Mouse (Mus musculus): Measurements from ENCODE around the gene Fam120a. TPM values are rescaled to one million over a fixed set of nuclear protein-coding genes. Genes with fewer than 3 reads are reported as not detected.

Fam120a gene
- polyA plus RNA-seq, 1 experiment from 2014 or later, result 13.3 TPM

- peaks cover 47% of the 10 kb centered on the region for H3K36me3 ChIP-seq (replicated peaks; ENCODE audit: insufficient read depth, low read length)
These were observed 18.9 kb downstream of the Fam120a start for GRCm38 (mm10) chr13:48948951-48949350.

DNA sequence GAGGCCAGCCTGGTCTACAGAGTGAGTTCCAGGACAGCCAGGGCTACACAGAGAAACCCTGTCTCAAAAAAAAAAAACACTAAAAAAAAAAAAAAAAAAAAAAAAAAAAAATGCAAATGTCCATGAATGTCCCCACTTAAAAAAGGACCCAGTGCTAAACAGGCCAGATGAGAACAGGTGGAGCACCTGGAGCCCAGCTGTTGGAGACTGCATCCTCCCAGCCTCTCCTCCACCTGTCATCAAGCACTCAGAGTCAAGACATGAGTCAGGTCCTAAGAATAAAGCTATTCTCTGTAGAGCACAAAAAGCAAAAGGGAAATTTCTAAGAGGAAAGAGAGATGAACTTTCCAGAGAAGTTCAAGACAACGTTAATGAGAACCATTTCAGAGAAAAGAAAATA is 23.2 kb downstream of the Fam120a start:
- ATAC-seq (no peak), DNase-seq (no peak)
- H3K27me3 ChIP-seq (ENCODE audit: insufficient read depth, low read length), result no peaks in the 10 kb centered on the region
- H3K9ac ChIP-seq (replicated peaks), result no peak overlapping the region
- H3K27ac ChIP-seq (ENCODE audit: low read depth), result no peak overlapping the region
- H3K9me3 ChIP-seq (ENCODE audit: low read length), result no peaks in the 10 kb centered on the region
- TF ChIP-seq EP300 (IDR thresholded peaks at IDR 0.05; ENCODE audit: low read depth) (no peak), CTCF (IDR thresholded peaks at IDR 0.05; ENCODE audit: low read depth) (no peak)
- WGBS (ENCODE audit: insufficient replicate concordance), result 79% methylated on average over 1 of the region's 1 CpGs
- H3K36me3 ChIP-seq (replicated peaks; ENCODE audit: insufficient read depth, low read length), result peaks cover 65% of the 10 kb centered on the region
- H3K4me2 ChIP-seq (ENCODE audit: low read depth, low read length), result no peak overlapping the region
- H3K4me3 ChIP-seq (ENCODE audit: low read depth, low read length), result no peak overlapping the region
- peaks cover 6% of the 10 kb centered on the region for H3K4me1 ChIP-seq (ENCODE audit: insufficient read depth)

More at GRCm38 (mm10) chr13:48948951-48949350, 18.9 kb downstream of the Fam120a start:
- Histone ChIP-seq H3K4me3 (ENCODE audit: low read depth, low read length) (no peak overlapping the region), H3K9me3 (ENCODE audit: low read length) (no peaks in the 10 kb centered on the region), H3K4me1 (ENCODE audit: insufficient read depth) (peaks cover 2% of the 10 kb centered on the region; the same call in 1 of the 2 replicates), H3K9ac (replicated peaks) (no peak overlapping the region), H3K27ac (ENCODE audit: low read depth) (no peak overlapping the region), H3K27me3 (ENCODE audit: insufficient read depth, low read length) (no peaks in the 10 kb centered on the region), H3K4me2 (ENCODE audit: low read depth, low read length) (no peak overlapping the region)
- 85% methylated on average over 6 of the region's 6 CpGs for WGBS (ENCODE audit: insufficient replicate concordance)
- no peak for DNase-seq
- ATAC-seq, result no peak
- TF ChIP-seq CTCF (IDR thresholded peaks at IDR 0.05; ENCODE audit: low read depth), result no peak
- TF ChIP-seq EP300 (IDR thresholded peaks at IDR 0.05; ENCODE audit: low read depth), result no peak

GRCm38 (mm10) chr13:48942471-48942870 is 25.3 kb downstream of the Fam120a start:
- Histone ChIP-seq H3K27ac (ENCODE audit: low read depth) (no peak overlapping the region), H3K4me3 (ENCODE audit: low read depth, low read length) (no peak overlapping the region), H3K9ac (replicated peaks) (no peak overlapping the region), H3K36me3 (replicated peaks; ENCODE audit: insufficient read depth, low read length) (peaks cover 54% of the 10 kb centered on the region), H3K27me3 (ENCODE audit: insufficient read depth, low read length) (no peaks in the 10 kb centered on the region), H3K4me2 (ENCODE audit: low read depth, low read length) (no peak overlapping the region), H3K4me1 (ENCODE audit: insufficient read depth) (peaks cover 6% of the 10 kb centered on the region), H3K9me3 (ENCODE audit: low read length) (no peaks in the 10 kb centered on the region)
- TF ChIP-seq CTCF (IDR thresholded peaks at IDR 0.05; ENCODE audit: low read depth) (no peak), EP300 (IDR thresholded peaks at IDR 0.05; ENCODE audit: low read depth) (no peak)
- ATAC-seq (0 out of 2 replicates have a peak, but pooled peaks have one; percentile 23), DNase-seq (no peak)
- 75% methylated on average over 2 of the region's 2 CpGs for WGBS (ENCODE audit: insufficient replicate concordance)

- Histone ChIP-seq H3K4me1 (ENCODE audit: insufficient read depth) (peaks cover 6% of the 10 kb centered on the region), H3K4me2 (ENCODE audit: low read depth, low read length) (no peak overlapping the region), H3K27ac (ENCODE audit: low read depth) (no peak overlapping the region), H3K9me3 (ENCODE audit: low read length) (no peaks in the 10 kb centered on the region), H3K9ac (replicated peaks) (no peak overlapping the region), H3K36me3 (replicated peaks; ENCODE audit: insufficient read depth, low read length) (peaks cover 50% of the 10 kb centered on the region), H3K27me3 (ENCODE audit: insufficient read depth, low read length) (no peaks in the 10 kb centered on the region), H3K4me3 (ENCODE audit: low read depth, low read length) (no peak overlapping the region)
- ATAC-seq, result no peak
- DNase-seq, result no peak
- WGBS (ENCODE audit: insufficient replicate concordance), result 76% methylated on average over 3 of the region's 3 CpGs
- TF ChIP-seq CTCF (IDR thresholded peaks at IDR 0.05; ENCODE audit: low read depth) (no peak), EP300 (IDR thresholded peaks at IDR 0.05; ENCODE audit: low read depth) (no peak)
These were observed 26.0 kb downstream of the Fam120a start for GRCm38 (mm10) chr13:48941773-48942172.

GRCm38 (mm10) chr13:48934597-48934996 is 33.2 kb downstream of the Fam120a start:
- no peaks in the 10 kb centered on the region for H3K4me1 ChIP-seq (ENCODE audit: insufficient read depth)
- DNase-seq (no peak), ATAC-seq (no peak)
- 77% methylated on average over 6 of the region's 6 CpGs for WGBS (ENCODE audit: insufficient replicate concordance)
- H3K27me3 ChIP-seq (ENCODE audit: insufficient read depth, low read length), result no peaks in the 10 kb centered on the region
- no peak for TF ChIP-seq EP300 (IDR thresholded peaks at IDR 0.05; ENCODE audit: low read depth)
- no peak for TF ChIP-seq CTCF (IDR thresholded peaks at IDR 0.05; ENCODE audit: low read depth)
- no peak overlapping the region for H3K27ac ChIP-seq (ENCODE audit: low read depth)
- H3K4me3 ChIP-seq (ENCODE audit: low read depth, low read length), result no peak overlapping the region
- no peaks in the 10 kb centered on the region for H3K9me3 ChIP-seq (ENCODE audit: low read length)
- peaks cover 47% of the 10 kb centered on the region for H3K36me3 ChIP-seq (replicated peaks; ENCODE audit: insufficient read depth, low read length)
- no peak overlapping the region for H3K4me2 ChIP-seq (ENCODE audit: low read depth, low read length)
- H3K9ac ChIP-seq (replicated peaks), result no peak overlapping the region

- ATAC-seq (no peak), DNase-seq (no peak)
- H3K4me3 ChIP-seq (ENCODE audit: low read depth, low read length), result no peak overlapping the region
- TF ChIP-seq CTCF (IDR thresholded peaks at IDR 0.05; ENCODE audit: low read depth) (no peak), EP300 (IDR thresholded peaks at IDR 0.05; ENCODE audit: low read depth) (no peak)
- no peaks in the 10 kb centered on the region for H3K4me1 ChIP-seq (ENCODE audit: insufficient read depth)
- H3K27ac ChIP-seq (ENCODE audit: low read depth), result no peak overlapping the region
- H3K27me3 ChIP-seq (ENCODE audit: insufficient read depth, low read length), result no peaks in the 10 kb centered on the region
- no peak overlapping the region for H3K9ac ChIP-seq (replicated peaks)
- H3K4me2 ChIP-seq (ENCODE audit: low read depth, low read length), result no peak overlapping the region
- no peaks in the 10 kb centered on the region for H3K9me3 ChIP-seq (ENCODE audit: low read length)
- WGBS (ENCODE audit: insufficient replicate concordance), result 84% methylated on average over 3 of the region's 3 CpGs
- H3K36me3 ChIP-seq (replicated peaks; ENCODE audit: insufficient read depth, low read length), result peaks cover 59% of the 10 kb centered on the region
These were observed 35.1 kb downstream of the Fam120a start for GRCm38 (mm10) chr13:48932692-48933091.

DNA sequence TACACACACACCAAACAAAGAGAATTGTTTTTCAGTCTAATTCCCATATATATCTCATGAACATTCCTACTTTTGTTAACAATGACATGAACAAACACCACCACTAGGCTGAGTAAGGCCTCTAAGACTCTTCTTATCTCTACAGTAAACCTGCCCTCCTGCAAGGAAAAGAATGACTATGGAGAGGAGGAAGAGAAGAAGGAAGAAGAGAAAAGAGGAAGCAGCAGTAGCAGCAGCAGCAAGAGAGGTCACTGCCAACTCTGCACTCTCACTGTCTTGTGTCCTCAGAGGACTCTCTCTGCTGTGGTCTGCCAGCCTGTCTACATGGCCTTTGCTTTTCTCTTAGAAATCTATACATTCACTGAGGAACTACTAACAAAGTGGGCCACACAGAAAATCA is 36.1 kb downstream of the Fam120a start:
- Histone ChIP-seq H3K9me3 (ENCODE audit: low read length) (no peaks in the 10 kb centered on the region), H3K4me3 (ENCODE audit: low read depth, low read length) (no peak overlapping the region), H3K27ac (ENCODE audit: low read depth) (no peak overlapping the region), H3K9ac (replicated peaks) (no peak overlapping the region), H3K36me3 (replicated peaks; ENCODE audit: insufficient read depth, low read length) (peaks cover 56% of the 10 kb centered on the region), H3K4me1 (ENCODE audit: insufficient read depth) (no peaks in the 10 kb centered on the region), H3K27me3 (ENCODE audit: insufficient read depth, low read length) (no peaks in the 10 kb centered on the region), H3K4me2 (ENCODE audit: low read depth, low read length) (no peak overlapping the region)
- DNase-seq (no peak), ATAC-seq (no peak)
- TF ChIP-seq EP300 (IDR thresholded peaks at IDR 0.05; ENCODE audit: low read depth) (no peak), CTCF (IDR thresholded peaks at IDR 0.05; ENCODE audit: low read depth) (no peak)
